Mouse (Mus musculus) neural tube, embryonic 14.5 days (tissue): ENCODE results near the gene Gnl3l. TPM values are rescaled to one million over a fixed set of nuclear protein-coding genes. Genes with fewer than 3 reads are reported as not detected.

ENCODE experiments used
- ATAC-seq: fragments of 200-750 bp; cut with Nextera tagmentation; 2 replicates; pipeline ENCODE4 v1.8.0; 2017; ENCODE audit warnings: low read depth, mild to moderate bottlenecking, moderate TSS enrichment, moderate library complexity
- H3K27ac ChIP-seq: fragments of 300-500 bp; sonication (generic); 2 replicates; pipeline ENCODE4 v1.5.1; 2014; ENCODE audit warnings: low read depth, mild to moderate bottlenecking, control low read depth, low read length, moderate library complexity, mixed read lengths
- H3K27me3 ChIP-seq: fragments of 300-500 bp; sonication (generic); 2 replicates; pipeline ENCODE4 v1.6.1; 2014; ENCODE audit warnings: low read length; ENCODE audit not compliant: control insufficient read depth, insufficient read depth
- H3K36me3 ChIP-seq: fragments of 300-500 bp; sonication (generic); 2 replicates; pipeline ENCODE4 v1.6.1; 2014; ENCODE audit warnings: low read length, mixed read lengths; ENCODE audit not compliant: control insufficient read depth, insufficient read depth
- H3K4me1 ChIP-seq: fragments of 300-500 bp; sonication (generic); 2 replicates; pipeline ENCODE4 v1.6.1; 2014; ENCODE audit warnings: low read length; ENCODE audit not compliant: control insufficient read depth, insufficient read depth
- H3K4me2 ChIP-seq: fragments of 300-500 bp; sonication (generic); 2 replicates; pipeline ENCODE4 v1.6.1; 2014; ENCODE audit warnings: mild to moderate bottlenecking, low read depth, low read length, control low read depth
- H3K4me3 ChIP-seq: fragments of 300-500 bp; sonication (generic); 2 replicates; pipeline ENCODE4 v1.5.1; 2014; ENCODE audit warnings: low read depth, low read length, control low read depth, mixed read lengths
- H3K9ac ChIP-seq: fragments of 300-500 bp; sonication (generic); replicated peaks from 2 replicates; pipeline ENCODE4 v1.6.1; 2014; ENCODE audit warnings: low read depth, mild to moderate bottlenecking, control low read depth, low read length, mixed read lengths
- H3K9me3 ChIP-seq: fragments of 300-500 bp; sonication (generic); 2 replicates; pipeline ENCODE4 v1.6.1; 2016; ENCODE audit warnings: low read length; ENCODE audit not compliant: control insufficient read depth
- WGBS: fragments of 180-500 bp; shearing (Covaris S2); extraction: QIAGEN DNeasy Blood & Tissue Kit; methylation state at CpG from one replicate; pipeline ENCODE4 v1.1.7; 2014; 5-methylcytosine and 5-hydroxymethylcytosine counted together
- polyA plus RNA-seq: library from polyadenylated mRNA; unstranded; fragments of >200 nt; fragmentation: Nextera tagmentation; extraction: Ambion mirVana; gene quantifications from 2 replicates; pipeline ENCODE4 v1.2.1, GENCODE M21; 2014

Gnl3l gene
- polyA plus RNA-seq, 1 experiment from 2014 or later = 86.7 TPM

GRCm38 (mm10) chrX:151047431-151048058 is 30.4 kb upstream of the Gnl3l start:
- peak; percentile 45; the same call in 1 of the 2 replicates for ATAC-seq
- peak overlapping the region; percentile 61 for H3K4me3 ChIP-seq
- no peaks in the 10 kb centered on the region for H3K9me3 ChIP-seq
- H3K36me3 ChIP-seq = no peaks in the 10 kb centered on the region
- H3K27ac ChIP-seq = peak overlapping the region; percentile 87
- peak overlapping the region; percentile 61 for H3K4me2 ChIP-seq
- H3K4me1 ChIP-seq = peaks cover 12% of the 10 kb centered on the region
- no peaks in the 10 kb centered on the region; the same call in 1 of the 2 replicates for H3K27me3 ChIP-seq
- WGBS = 28% methylated on average over 19 of the region's 56 CpGs
- H3K9ac ChIP-seq = peak overlapping the region; percentile 80

DNA sequence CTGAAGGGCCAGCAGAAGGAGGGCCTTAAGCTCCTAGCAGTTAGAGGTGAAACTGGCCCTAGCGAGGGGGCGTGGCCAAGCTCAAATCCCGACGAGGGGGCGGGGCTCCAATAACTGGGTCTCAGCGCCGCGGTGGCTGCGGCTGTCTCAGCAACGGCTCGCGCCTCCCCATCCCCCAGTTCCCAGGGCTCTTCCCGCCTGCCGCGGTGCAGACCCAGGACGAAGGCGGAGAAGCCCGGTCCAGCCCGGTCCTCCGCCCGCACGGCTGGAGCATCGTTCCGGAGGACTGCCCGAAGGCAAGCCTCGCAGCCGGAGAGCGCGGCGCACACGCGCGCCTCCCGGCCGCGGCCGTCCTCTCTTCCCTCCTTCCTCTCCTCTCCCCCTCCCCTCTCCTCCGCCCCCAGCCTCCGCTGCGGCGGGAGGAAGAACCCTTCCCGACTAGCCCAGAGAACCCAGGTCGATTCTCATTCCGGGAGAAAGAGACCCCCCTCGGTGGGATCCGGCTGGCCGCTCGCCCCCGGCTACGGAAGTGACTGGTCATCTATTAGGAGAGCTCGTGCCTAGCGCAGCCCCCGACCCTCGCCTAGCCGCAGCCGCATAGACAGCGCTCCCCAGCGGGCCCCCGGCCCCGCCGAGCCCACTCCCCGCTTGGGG is 29.8 kb upstream of the Gnl3l start:
- Histone ChIP-seq H3K9me3 (no peaks in the 10 kb centered on the region), H3K4me2 (peak overlapping the region; percentile 61), H3K27ac (peak overlapping the region; percentile 87), H3K4me3 (peak overlapping the region; percentile 61), H3K9ac (peak overlapping the region; percentile 80), H3K4me1 (peaks cover 12% of the 10 kb centered on the region), H3K27me3 (no peaks in the 10 kb centered on the region; the same call in 1 of the 2 replicates), H3K36me3 (no peaks in the 10 kb centered on the region)
- WGBS = 8% methylated on average over 39 of the region's 62 CpGs
- ATAC-seq = peak; percentile 93

- Histone ChIP-seq H3K27ac (no peak overlapping the region; the same call in 1 of the 2 replicates), H3K4me1 (peaks cover 12% of the 10 kb centered on the region), H3K36me3 (no peaks in the 10 kb centered on the region), H3K27me3 (no peaks in the 10 kb centered on the region; the same call in 1 of the 2 replicates), H3K9me3 (no peaks in the 10 kb centered on the region), H3K4me3 (peak overlapping the region; percentile 61), H3K9ac (0 out of 2 replicates have a peak overlapping the region, but pooled peaks have one; percentile 80), H3K4me2 (peak overlapping the region; percentile 61)
- no peak for ATAC-seq
- 46% methylated on average over 11 of the region's 11 CpGs for WGBS
Observed at GRCm38 (mm10) chrX:151046321-151046720, 29.2 kb upstream of the Gnl3l start.

GRCm38 (mm10) chrX:151045850-151046249 is 28.7 kb upstream of the Gnl3l start, which contains the start of gene Fgd1:
Gene Fgd1, plus strand, starts transcription at chrX:151046150.
- Histone ChIP-seq H3K36me3 (no peaks in the 10 kb centered on the region), H3K4me3 (peak within 1 kb of the TSS; percentile 61), H3K4me1 (peaks cover 12% of the 10 kb centered on the region), H3K4me2 (peak within 1 kb of the TSS; percentile 61), H3K9ac (peak within 1 kb of the TSS; percentile 80), H3K9me3 (no peaks in the 10 kb centered on the region), H3K27me3 (no peaks in the 10 kb centered on the region; the same call in 1 of the 2 replicates), H3K27ac (peak within 1 kb of the TSS; percentile 87)
- no peak for ATAC-seq
- 94% methylated on average over 8 of the region's 8 CpGs for WGBS

- Histone ChIP-seq H3K27ac (no peak overlapping the region), H3K4me1 (no peaks in the 10 kb centered on the region), H3K9ac (no peak overlapping the region), H3K36me3 (no peaks in the 10 kb centered on the region), H3K4me3 (no peak overlapping the region), H3K27me3 (no peaks in the 10 kb centered on the region), H3K4me2 (no peak overlapping the region), H3K9me3 (no peaks in the 10 kb centered on the region)
- ATAC-seq = no peak
- WGBS = 48% methylated on average over 5 of the region's 5 CpGs
Observed at GRCm38 (mm10) chrX:151041223-151041622, 24.1 kb upstream of the Gnl3l start.

DNA sequence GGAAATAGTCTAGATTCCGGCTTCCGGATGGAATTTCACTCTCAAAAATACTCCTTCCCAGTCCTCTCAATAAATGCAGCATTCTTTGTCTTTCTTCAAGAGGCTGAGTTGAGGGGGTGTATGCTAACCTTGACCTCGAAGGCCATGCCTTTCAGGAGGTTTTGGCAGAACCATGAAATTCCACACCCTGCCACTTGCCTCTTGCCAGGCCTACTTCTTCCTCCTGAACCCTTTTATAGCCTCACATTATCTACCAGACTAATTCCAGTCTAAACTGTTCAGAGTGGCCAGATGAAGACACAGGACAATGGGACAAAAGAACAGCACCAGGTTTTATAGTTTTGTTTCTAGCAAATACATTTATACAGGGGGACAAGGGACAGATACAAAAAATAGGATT is 14.3 kb upstream of the Gnl3l start:
- Histone ChIP-seq H3K36me3 (no peaks in the 10 kb centered on the region), H3K9ac (no peak overlapping the region), H3K4me2 (no peak overlapping the region), H3K9me3 (no peaks in the 10 kb centered on the region), H3K4me1 (no peaks in the 10 kb centered on the region), H3K27me3 (no peaks in the 10 kb centered on the region), H3K27ac (no peak overlapping the region), H3K4me3 (no peak overlapping the region)
- WGBS = 78% methylated on average over 3 of the region's 3 CpGs
- no peak for ATAC-seq

GRCm38 (mm10) chrX:151018798-151019197 is 1.7 kb upstream of the Gnl3l start:
- Histone ChIP-seq H3K27ac (no peak overlapping the region), H3K4me3 (peak overlapping the region; percentile 42; the same call in 1 of the 2 replicates), H3K36me3 (no peaks in the 10 kb centered on the region)

GRCm38 (mm10) chrX:151017897-151018296 is 775 bp upstream of the Gnl3l start:
- Histone ChIP-seq H3K4me2 (peak overlapping the region; percentile 50), H3K4me1 (no peaks in the 10 kb centered on the region), H3K9ac (peak overlapping the region; percentile 37; the same call in 1 of the 2 replicates), H3K9me3 (no peaks in the 10 kb centered on the region), H3K4me3 (peak overlapping the region; percentile 42), H3K27me3 (no peaks in the 10 kb centered on the region), H3K27ac (peak overlapping the region; percentile 80), H3K36me3 (no peaks in the 10 kb centered on the region)
- ATAC-seq = no peak
- 9% methylated on average over 3 of the region's 3 CpGs for WGBS

More at GRCm38 (mm10) chrX:151018798-151019197, 1.7 kb upstream of the Gnl3l start:
- WGBS = 90% methylated on average over 3 of the region's 3 CpGs
- Histone ChIP-seq H3K4me2 (peak overlapping the region; percentile 50), H3K4me1 (no peaks in the 10 kb centered on the region), H3K27me3 (no peaks in the 10 kb centered on the region), H3K9me3 (no peaks in the 10 kb centered on the region), H3K9ac (no peak overlapping the region)
- ATAC-seq = no peak

DNA sequence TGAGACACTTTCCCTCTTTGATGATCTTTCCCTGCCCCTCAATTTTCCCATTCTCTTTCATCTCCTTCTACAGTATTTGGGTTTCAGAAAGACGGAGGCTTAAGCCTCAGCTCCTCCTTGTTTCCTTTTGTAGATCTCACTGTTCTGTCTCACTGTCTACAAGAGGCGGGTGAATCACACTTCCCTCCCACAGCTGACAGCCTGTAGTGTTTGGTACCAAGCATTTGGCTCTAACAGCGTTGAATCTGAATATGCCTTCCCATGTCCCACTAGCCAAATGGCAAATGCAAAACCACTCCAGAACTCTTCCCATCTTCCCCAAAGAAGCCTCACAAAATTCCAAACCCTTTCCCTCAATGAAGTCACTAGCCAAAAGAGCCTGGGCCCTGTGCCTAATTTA is 20.3 kb downstream of the Gnl3l start:
- Histone ChIP-seq H3K9me3 (no peaks in the 10 kb centered on the region), H3K36me3 (peaks cover 25% of the 10 kb centered on the region; the same call in 1 of the 2 replicates)
- 96% methylated on average over 3 of the region's 3 CpGs for WGBS

More for the DNA sequence above, 20.3 kb downstream of the Gnl3l start:
- Histone ChIP-seq H3K4me2 (no peak overlapping the region), H3K9ac (no peak overlapping the region), H3K4me1 (no peaks in the 10 kb centered on the region), H3K4me3 (no peak overlapping the region), H3K27ac (no peak overlapping the region), H3K27me3 (no peaks in the 10 kb centered on the region)
- ATAC-seq = no peak
